8 mouse cellular contexts compared by ENCODE assay signal in the genomic region with DNA sequence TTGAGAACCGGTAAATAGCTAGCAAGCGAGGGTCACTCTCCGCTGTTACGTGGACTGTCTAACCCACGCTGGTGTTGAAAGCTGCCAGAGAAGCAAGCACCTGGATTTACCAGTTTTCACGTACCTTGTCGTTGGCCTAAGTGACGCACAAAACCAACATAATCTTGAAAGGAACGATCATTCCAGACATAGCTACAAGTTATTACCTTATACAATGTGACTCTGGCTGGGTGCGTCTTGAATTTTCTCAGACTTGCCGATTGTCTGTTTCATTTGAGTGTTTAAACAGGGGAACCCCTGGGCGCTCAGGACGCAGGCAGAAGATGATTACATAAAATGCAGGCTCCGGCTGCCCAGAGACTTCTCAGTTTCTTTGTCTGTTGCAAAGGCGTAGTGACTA. TPM values are rescaled to one million over a fixed set of nuclear protein-coding genes. Genes with fewer than 3 reads are reported as not detected.
DNase-seq lines count a peak whose midpoint lies in the region; ATAC-seq and TF ChIP-seq lines count a peak whose summit lies in the region.

No protein-coding gene starts in this region.

- H3K9ac ChIP-seq in embryonic facial prominence, embryonic 12.5 days: peak overlapping the region; percentile 61
- H3K9ac ChIP-seq in intestine, postnatal 0 days (ENCODE audit: low read depth, low read length): peak overlapping the region; percentile 66; the same call in 1 of the 2 replicates

- no peak overlapping the region for H3K27ac ChIP-seq in embryonic facial prominence, embryonic 12.5 days
- H3K27ac ChIP-seq in intestine, postnatal 0 days (ENCODE audit: low read depth, low read length): 0 out of 2 replicates have a peak overlapping the region, but pooled peaks have one; percentile 63

- peak overlapping the region; percentile 79 for H3K4me2 ChIP-seq in embryonic facial prominence, embryonic 12.5 days (replicated peaks)
- peak overlapping the region; percentile 78 for H3K4me2 ChIP-seq in intestine, postnatal 0 days (replicated peaks; ENCODE audit: low read depth)

- peaks cover 23% of the 10 kb centered on the region for H3K4me1 ChIP-seq in embryonic facial prominence, embryonic 12.5 days
- no peaks in the 10 kb centered on the region for H3K4me1 ChIP-seq in intestine, postnatal 0 days (replicated peaks; ENCODE audit: control insufficient read depth, insufficient read depth, low read length)

- peaks cover 18% of the 10 kb centered on the region for H3K36me3 ChIP-seq in C2C12 (ENCODE audit: control insufficient read depth, insufficient read depth)
- no peaks in the 10 kb centered on the region for H3K36me3 ChIP-seq in embryonic facial prominence, embryonic 12.5 days
- no peaks in the 10 kb centered on the region for H3K36me3 ChIP-seq in intestine, postnatal 0 days (ENCODE audit: control insufficient read depth, insufficient read depth)

- 9% methylated on average over 15 of the region's 15 CpGs for WGBS in embryonic facial prominence, embryonic 12.5 days
- 5% methylated on average over 15 of the region's 15 CpGs for WGBS in intestine, postnatal 0 days

- ATAC-seq in embryonic facial prominence, embryonic 12.5 days (ENCODE audit: insufficient number of reproducible peaks, insufficient read depth, low FRiP score, low TSS enrichment): no peak
- ATAC-seq in intestine, postnatal 0 days: no peak

- TF ChIP-seq CTCF in C2C12 (IDR thresholded peaks at IDR 0.05; ENCODE audit: control insufficient read depth, insufficient read depth, insufficient read length): no peak
- no peak for TF ChIP-seq CTCF in intestine, postnatal 0 days (IDR thresholded peaks at IDR 0.05; ENCODE audit: low read depth)

- H3K79me3 ChIP-seq in C2C12 (ENCODE audit: low read depth): peaks cover 44% of the 10 kb centered on the region

- H3ac ChIP-seq in C2C12 (ENCODE audit: control insufficient read depth, insufficient read length, low read depth): peak overlapping the region; percentile 79

- H3K79me2 ChIP-seq in C2C12 (ENCODE audit: control insufficient read depth, insufficient read depth): peaks cover 59% of the 10 kb centered on the region

- H3K27me3 ChIP-seq in C2C12 (ENCODE audit: control insufficient read depth, insufficient read depth, insufficient read length): no peaks in the 10 kb centered on the region
- H3K27me3 ChIP-seq in embryonic facial prominence, embryonic 12.5 days: no peaks in the 10 kb centered on the region
- no peaks in the 10 kb centered on the region for H3K27me3 ChIP-seq in intestine, postnatal 0 days (replicated peaks; ENCODE audit: control insufficient read depth, insufficient read depth, low read length)

- intact Hi-C loops in left cerebral cortex, postnatal 10 days (cut with DNase I): no loop called here

- no peaks in the 10 kb centered on the region for H3K9me3 ChIP-seq in embryonic facial prominence, embryonic 12.5 days
- no peaks in the 10 kb centered on the region for H3K9me3 ChIP-seq in intestine, postnatal 0 days (ENCODE audit: control insufficient read depth)

- DNase-seq in embryo, embryonic 10.5 days (ENCODE audit: low spot score): peak; percentile 30
- no peak for DNase-seq in embryo, embryonic 10 days (ENCODE audit: low spot score)
- peak; percentile 40 for DNase-seq in lung, postnatal 36 days
- no peak for DNase-seq in left cerebral cortex, postnatal 10 days (ENCODE audit: extremely low spot score in 1 of 2, low spot score in 2 of 2)
- DNase-seq in layer of hippocampus, postnatal 25 days (ENCODE audit: extremely low spot score in 1 of 2, low spot score in 1 of 2): no peak

- peak overlapping the region; percentile 68 for H3K4me3 ChIP-seq in C2C12 (ENCODE audit: insufficient read depth, poor library complexity, severe bottlenecking)
- peak overlapping the region; percentile 70 for H3K4me3 ChIP-seq in embryonic facial prominence, embryonic 12.5 days
- H3K4me3 ChIP-seq in intestine, postnatal 0 days (ENCODE audit: low read depth, low read length): peak overlapping the region; percentile 73

TF ChIP-seq in C2C12, 6 proteins besides CTCF, POLR2A, EP300 and RAD21:
- TF ChIP-seq FOSL1 (IDR thresholded peaks at IDR 0.05; ENCODE audit: insufficient read depth, low read length, poor library complexity, severe bottlenecking) (no peak), MYOD1 (IDR thresholded peaks at IDR 0.05; ENCODE audit: control insufficient read depth, insufficient read length, low read depth) (no peak), CEBPB (IDR thresholded peaks at IDR 0.05; ENCODE audit: low read depth) (no peak), MAX (IDR thresholded peaks at IDR 0.05) (no peak), USF1 (IDR thresholded peaks at IDR 0.05; ENCODE audit: low read depth) (no peak)

RNA-seq across cellular contexts. Expression of gene Ogfod1, which starts 0.8 kb away (rescaled TPM):
- polyA plus RNA-seq in C2C12 (2012; fragmentation: generic; extraction: Trizol): 9.7 TPM
- polyA plus RNA-seq in embryonic facial prominence, embryonic 12.5 days (2016; fragmentation: Nextera tagmentation; extraction: Ambion mirVana): 14.4 and 15.6 TPM in 2 replicates
- 5.2 and 5.5 TPM in 2 replicates for polyA plus RNA-seq in intestine, postnatal 0 days (2015; fragmentation: Nextera tagmentation; extraction: Ambion mirVana)
- 10 to 100 TPM; 36.7 to 38.1 TPM for total RNA-seq in left cerebral cortex, postnatal 10 days (2021)
- total RNA-seq in layer of hippocampus, postnatal 25 days (2021): 10 to 100 TPM; 86.5 to 98.2 TPM

RNA-seq across cellular contexts. Expression of gene Nudt21, which starts 1.0 kb away (rescaled TPM):
- polyA plus RNA-seq in C2C12 (2012; fragmentation: generic; extraction: Trizol): 112 TPM
- polyA plus RNA-seq in embryonic facial prominence, embryonic 12.5 days (2016; fragmentation: Nextera tagmentation; extraction: Ambion mirVana): 124 and 140 TPM in 2 replicates
- 58.3 and 60.3 TPM in 2 replicates for polyA plus RNA-seq in intestine, postnatal 0 days (2015; fragmentation: Nextera tagmentation; extraction: Ambion mirVana)
- 10 to 100 TPM; 66.4 to 75.8 TPM for total RNA-seq in left cerebral cortex, postnatal 10 days (2021)
- total RNA-seq in layer of hippocampus, postnatal 25 days (2021): 10 to 100 TPM; 49.9 to 58.5 TPM

RNA-seq across cellular contexts. Expression of gene Amfr, which starts 25.2 kb away (rescaled TPM):
- polyA plus RNA-seq in C2C12 (2012; fragmentation: generic; extraction: Trizol): 71.0 TPM
- polyA plus RNA-seq in embryonic facial prominence, embryonic 12.5 days (2016; fragmentation: Nextera tagmentation; extraction: Ambion mirVana): 58.0 and 60.1 TPM in 2 replicates
- polyA plus RNA-seq in intestine, postnatal 0 days (2015; fragmentation: Nextera tagmentation; extraction: Ambion mirVana): 61.8 and 65.0 TPM in 2 replicates
- 100 to 1,000 TPM; 129 to 132 TPM for total RNA-seq in left cerebral cortex, postnatal 10 days (2021)
- 100 to 1,000 TPM; 125 to 132 TPM for total RNA-seq in layer of hippocampus, postnatal 25 days (2021)

Comparison
In these comparisons a context has a peak if more than half of its experiments do, and no peak if none do; other contexts are left out.
1. DNase-seq: peak in embryo, embryonic 10.5 days (single experiment) and lung, postnatal 36 days (single experiment); none in embryo, embryonic 10 days (single experiment), left cerebral cortex, postnatal 10 days (0 of 2) and layer of hippocampus, postnatal 25 days (0 of 2).
2. Peak in every context shown above with its lines, with median percentiles within 50 percentile points of each other: H3K4me3 ChIP-seq.